29 mouse cellular contexts compared by ENCODE assay signal in genomic region chr10:116683374-116683773, GRCm38 (mm10).
A peak's percentile ranks its signal among the peaks of the same experiment; 100 is the strongest.
DNase-seq lines count a peak whose midpoint lies in the region; ATAC-seq and TF ChIP-seq lines count a peak whose summit lies in the region.
"Had no signal": no experiment of that assay in that cellular context is flagged by ENCODE, and none has a peak within 500 bp of the region (broad histone marks: within the 10 kb centered on the region; RNA-seq: fewer than 3 reads in every experiment).

No protein-coding gene starts in this region.

- no peaks in the 10 kb centered on the region for H3K27me3 ChIP-seq in embryonic facial prominence, embryonic 11.5 days (ENCODE audit: control insufficient read depth, insufficient read depth, low read length)
- no peaks in the 10 kb centered on the region for H3K27me3 ChIP-seq in myocyte (ENCODE audit: control insufficient read depth, insufficient read depth, insufficient read length)
- H3K27me3 ChIP-seq: hindbrain, embryonic 12.5 days; intestine, embryonic 15.5 days; liver, embryonic 12.5 days; neural tube, embryonic 15.5 days had no signal

- no peaks in the 10 kb centered on the region; the same call in 1 of the 2 replicates for H3K9me3 ChIP-seq in embryonic facial prominence, embryonic 11.5 days (replicated peaks; ENCODE audit: control insufficient read depth, low read length)
- H3K9me3 ChIP-seq: intestine, embryonic 15.5 days; liver, embryonic 12.5 days; neural tube, embryonic 15.5 days had no signal

- H3K4me3 ChIP-seq in embryonic facial prominence, embryonic 11.5 days (ENCODE audit: low read depth, low read length), result no peak overlapping the region
- H3K4me3 ChIP-seq in myocyte, result no peak overlapping the region
- H3K4me3 ChIP-seq: hindbrain, embryonic 12.5 days; intestine, embryonic 15.5 days; liver, embryonic 12.5 days; neural tube, embryonic 15.5 days had no signal

- H3K4me2 ChIP-seq in embryonic facial prominence, embryonic 11.5 days (ENCODE audit: low read depth, low read length), result no peak overlapping the region
- peak overlapping the region; percentile 4 for H3K4me2 ChIP-seq in myocyte (ENCODE audit: low read depth)
- H3K4me2 ChIP-seq: heart, embryonic 11.5 days; hindbrain, embryonic 12.5 days; intestine, embryonic 15.5 days; liver, embryonic 12.5 days; neural tube, embryonic 15.5 days had no signal

- WGBS in embryonic facial prominence, embryonic 11.5 days, result 39% methylated on average over 9 of the region's 9 CpGs

- H3K9ac ChIP-seq in embryonic facial prominence, embryonic 11.5 days (replicated peaks; ENCODE audit: low read length), result no peak overlapping the region
- H3K9ac ChIP-seq: hindbrain, embryonic 12.5 days; intestine, embryonic 15.5 days; liver, embryonic 12.5 days; liver, postnatal 0 days; neural tube, embryonic 15.5 days had no signal

- H3K27ac ChIP-seq in embryonic facial prominence, embryonic 11.5 days (replicated peaks; ENCODE audit: low read depth, low read length), result no peak overlapping the region
- H3K27ac ChIP-seq: hindbrain, embryonic 12.5 days; hindbrain, postnatal 0 days; intestine, embryonic 15.5 days; liver, embryonic 12.5 days; macrophage; neural tube, embryonic 15.5 days had no signal

- DNase-seq in embryo, embryonic 11 days, result peak; percentile 34
- DNase-seq in embryo, embryonic 10 days (ENCODE audit: low spot score), result no peak
- DNase-seq in embryonic facial prominence, embryonic 11.5 days (ENCODE audit: low spot score), result peak; percentile 69
- peak; percentile 37 for DNase-seq in fibroblast of lung, adult 2 months (ENCODE audit: low read depth)
- DNase-seq in left cerebral cortex, adult 18-20 months (ENCODE audit: low spot score in 2 of 2), result no peak
- DNase-seq in kidney, postnatal 4 days, result no peak
- DNase-seq: adrenal gland, postnatal 25 days; cerebellum, adult 18-20 months; cerebellum, postnatal 14 days; gastrocnemius, postnatal 36 days; heart, adult 18-20 months; heart, postnatal 36 days; kidney, adult 2 months; kidney, postnatal 36 days; left cerebral cortex, postnatal 4 days; liver, postnatal 0 days; midbrain, embryonic 14.5 days; retina, postnatal 1 day; thymus, adult 2 months; thymus, postnatal 36 days had no signal

- no peak; the same call in 1 of the 2 replicates for ATAC-seq in embryonic facial prominence, embryonic 11.5 days (replicated peaks; ENCODE audit: insufficient number of reproducible peaks, low FRiP score, low TSS enrichment, low read depth)
- ATAC-seq: forebrain, embryonic 14.5 days; hindbrain, postnatal 0 days; intestine, embryonic 15.5 days; liver, embryonic 12.5 days; liver, postnatal 0 days had no signal

- H3K4me1 ChIP-seq in embryonic facial prominence, embryonic 11.5 days (ENCODE audit: control insufficient read depth, insufficient read depth, low read length), result no peaks in the 10 kb centered on the region
- H3K4me1 ChIP-seq: hindbrain, embryonic 12.5 days; intestine, embryonic 15.5 days; liver, embryonic 12.5 days; neural tube, embryonic 15.5 days had no signal

- H3K36me3 ChIP-seq in embryonic facial prominence, embryonic 11.5 days (replicated peaks; ENCODE audit: control insufficient read depth, insufficient read depth, low read depth, low read length), result no peaks in the 10 kb centered on the region
- no peaks in the 10 kb centered on the region for H3K36me3 ChIP-seq in myocyte (ENCODE audit: control insufficient read depth, insufficient read depth)
- H3K36me3 ChIP-seq: hindbrain, embryonic 12.5 days; intestine, embryonic 15.5 days; liver, embryonic 12.5 days; neural tube, embryonic 15.5 days had no signal

- no peak overlapping the region for H3ac ChIP-seq in myocyte (ENCODE audit: control insufficient read depth, insufficient read length)

- TF ChIP-seq POLR2A in myocyte (IDR thresholded peaks at IDR 0.05; ENCODE audit: insufficient read length, low read depth), result no peak

- H3K79me2 ChIP-seq in myocyte (ENCODE audit: control insufficient read depth, insufficient read depth), result no peaks in the 10 kb centered on the region

TF ChIP-seq in myocyte, 11 proteins besides CTCF, POLR2A, EP300 and RAD21:
- TF ChIP-seq USF1 (IDR thresholded peaks at IDR 0.05; ENCODE audit: low read depth) (no peak), CEBPB (IDR thresholded peaks at IDR 0.05; ENCODE audit: insufficient read depth, poor library complexity, severe bottlenecking) (0 out of 2 replicates have a peak, but pooled peaks have one; percentile 37)

Comparison
In these comparisons a context has a peak if more than half of its experiments do, and no peak if none do; other contexts are left out.
1. DNase-seq: peak in embryo, embryonic 11 days (single experiment), embryonic facial prominence, embryonic 11.5 days (single experiment) and fibroblast of lung, adult 2 months (single experiment); none in embryo, embryonic 10 days (single experiment), left cerebral cortex, adult 18-20 months (0 of 2) and kidney, postnatal 4 days (0 of 2).